Mouse (Mus musculus) monocyte, adult 5-6 weeks (primary cell): ENCODE results near the gene Phlpp2. TPM values are rescaled to one million over a fixed set of nuclear protein-coding genes. Genes with fewer than 3 reads are reported as not detected.

Source experiments
- ATAC-seq: fragments of 153-309, 156-312 bp; replicated peaks from 2 replicates; pipeline ENCODE4 v1.8.0; 2017; ENCODE audit warnings: mild to moderate bottlenecking; ENCODE audit not compliant: low TSS enrichment, insufficient number of reproducible peaks, severe bottlenecking, poor library complexity, low FRiP score
- total RNA-seq: library from RNA; stranded (forward); fragments of 200-1000, 200-491, 200-594 nt; gene quantifications from 3 replicates; pipeline ENCODE4 v1.2.3, GENCODE M21; 2017

Gene Phlpp2
- total RNA-seq, 1 experiment from 2014 or later = 9.1 TPM

DNA sequence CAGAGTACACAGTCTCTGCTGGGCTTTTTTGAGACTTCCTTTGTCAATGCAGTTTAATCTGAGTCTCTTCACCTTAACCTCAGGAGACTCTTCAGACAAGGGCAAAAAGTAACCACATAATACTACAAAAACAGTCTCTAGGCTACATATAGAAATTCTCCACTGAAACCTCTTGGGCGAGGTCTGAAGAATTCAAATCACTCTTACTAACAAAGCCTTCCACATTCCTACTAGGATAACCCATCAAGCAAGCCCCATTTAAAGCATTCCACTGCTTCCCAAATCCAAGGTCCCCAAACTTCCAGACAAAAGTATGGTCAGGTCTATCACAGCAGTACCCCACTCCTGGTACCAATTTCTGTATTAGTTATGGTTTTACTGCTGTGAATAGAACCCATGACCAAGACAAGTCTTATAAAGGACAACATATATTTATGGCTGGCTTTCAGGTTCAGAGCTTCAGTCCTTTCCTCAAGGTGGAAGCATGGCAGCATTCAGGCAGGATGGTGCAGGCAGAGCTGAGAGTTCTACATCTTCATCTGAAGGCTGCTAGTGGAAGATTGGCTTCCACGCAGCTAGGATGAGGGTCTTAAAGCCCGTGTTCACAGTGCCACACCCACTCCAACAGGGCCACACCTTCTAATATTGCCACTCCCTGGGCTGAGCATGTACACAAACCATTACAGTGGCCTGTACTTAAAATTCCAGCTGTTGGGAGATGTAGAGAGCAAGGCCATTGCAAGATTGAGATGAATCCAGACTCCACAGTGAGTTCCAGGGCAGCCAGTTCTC lies 22.6 kb downstream of the Phlpp2 start:
- no peak for ATAC-seq

GRCm38 (mm10) chr8:109894636-109895035 lies 26.3 kb downstream of the Phlpp2 start:
- no peak for ATAC-seq

GRCm38 (mm10) chr8:109895355-109895754 lies 27.0 kb downstream of the Phlpp2 start:
- no peak for ATAC-seq

- no peak for ATAC-seq
Observed at GRCm38 (mm10) chr8:109902379-109902778, 34.0 kb downstream of the Phlpp2 start.

DNA sequence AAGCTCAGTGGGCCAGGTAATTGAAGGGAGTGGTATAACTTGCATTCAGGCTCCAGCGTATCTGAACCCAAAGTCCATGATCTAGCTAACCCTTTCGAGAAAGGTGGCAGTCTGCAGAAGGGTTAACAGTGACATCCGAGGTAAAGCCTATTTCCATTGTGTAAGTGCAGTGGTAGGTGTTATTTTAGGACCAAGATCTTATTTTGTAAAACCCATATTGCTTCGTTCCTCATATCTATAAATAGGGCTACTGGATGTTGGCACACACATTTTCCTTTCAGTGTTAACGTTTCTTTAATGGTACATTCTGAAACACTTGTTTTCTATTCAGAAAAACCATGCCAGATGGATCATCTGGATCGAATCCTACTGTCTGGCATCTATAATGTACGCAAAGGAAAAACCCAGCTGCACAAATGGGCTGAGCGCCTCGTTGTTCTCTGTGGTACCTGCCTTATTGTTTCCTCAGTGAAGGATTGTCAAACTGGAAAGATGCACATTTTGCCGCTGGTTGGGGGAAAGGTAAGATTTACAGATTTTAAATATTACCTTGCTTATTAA lies 35.6 kb downstream of the Phlpp2 start:
- peak; percentile 53; the same call in 1 of the 2 replicates for ATAC-seq

DNA sequence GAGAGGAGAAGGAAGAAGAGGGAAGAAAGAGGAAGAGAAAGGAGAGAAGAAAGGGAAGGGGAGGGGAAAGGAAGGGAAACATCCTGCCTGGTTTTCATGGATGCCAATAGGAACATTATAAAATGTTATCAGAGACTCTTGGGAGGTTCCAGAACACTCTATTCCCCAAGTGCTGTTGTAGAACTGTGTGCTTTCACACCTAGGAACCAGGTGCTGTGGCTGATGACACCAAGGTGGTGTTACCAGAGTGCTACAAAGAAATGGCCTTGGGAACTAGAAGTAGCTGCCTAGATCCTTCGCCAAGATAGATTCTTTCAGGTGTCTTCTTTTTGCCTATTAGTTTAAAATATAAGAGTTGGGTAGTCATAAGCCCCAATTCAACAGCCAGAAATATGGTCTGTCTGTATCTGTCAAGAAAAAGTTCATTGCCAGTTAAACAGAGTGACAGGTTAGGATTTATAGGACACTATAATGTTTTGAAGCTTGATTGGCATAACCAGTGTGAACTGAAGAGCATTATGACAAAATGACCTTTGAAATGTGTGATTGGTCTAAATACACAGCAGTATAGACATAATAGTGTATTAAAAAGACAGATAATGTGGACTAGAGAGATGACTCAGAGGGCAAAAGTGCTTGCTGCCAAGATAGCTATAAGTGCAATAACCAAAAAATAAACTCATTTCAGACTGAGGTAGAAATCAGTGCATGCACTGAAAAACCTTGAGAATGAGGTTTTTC lies 36.8 kb downstream of the Phlpp2 start:
- no peak for ATAC-seq

DNA sequence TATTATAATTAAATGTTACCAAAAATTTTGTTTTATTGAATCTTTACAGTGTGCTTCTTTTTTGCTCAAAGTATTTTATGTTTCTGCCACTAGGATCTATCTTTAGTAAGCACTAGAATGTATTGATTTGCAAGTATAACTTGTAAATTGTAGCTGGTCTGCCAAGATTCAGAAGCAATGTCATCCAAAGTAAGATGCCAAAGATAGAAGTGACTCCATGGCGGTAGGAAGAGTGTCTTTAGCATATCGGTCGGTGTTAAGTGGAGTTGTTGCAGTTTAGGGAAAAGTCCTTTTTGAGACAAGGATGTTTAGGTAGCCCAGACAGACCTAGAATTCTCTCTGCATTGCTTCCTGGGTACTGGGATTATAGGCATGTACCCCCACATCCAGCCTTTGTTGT lies 38.6 kb downstream of the Phlpp2 start:
- no peak for ATAC-seq

- ATAC-seq = no peak
Observed at GRCm38 (mm10) chr8:109907376-109907775, 39.0 kb downstream of the Phlpp2 start.

DNA sequence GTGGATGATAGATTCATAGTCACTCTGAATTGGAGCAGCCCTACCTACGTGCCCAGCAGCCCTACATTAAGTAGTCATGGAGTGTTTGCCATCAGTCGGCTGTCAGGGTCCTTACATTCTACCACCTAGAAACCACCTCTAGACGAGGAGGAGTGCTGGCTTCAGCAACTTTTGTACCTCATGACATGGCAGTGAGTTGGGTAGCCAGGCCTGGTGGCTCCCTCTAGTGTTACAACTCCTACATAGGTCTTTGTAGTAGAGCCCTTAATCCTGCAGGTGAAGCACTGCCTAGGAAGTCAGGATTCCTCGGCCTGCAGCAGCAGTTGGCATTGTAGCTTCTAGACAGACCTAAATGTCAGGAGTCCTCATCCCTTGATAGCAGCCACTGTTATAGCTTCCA lies 48.9 kb downstream of the Phlpp2 start:
- ATAC-seq = peak; percentile 78

DNA sequence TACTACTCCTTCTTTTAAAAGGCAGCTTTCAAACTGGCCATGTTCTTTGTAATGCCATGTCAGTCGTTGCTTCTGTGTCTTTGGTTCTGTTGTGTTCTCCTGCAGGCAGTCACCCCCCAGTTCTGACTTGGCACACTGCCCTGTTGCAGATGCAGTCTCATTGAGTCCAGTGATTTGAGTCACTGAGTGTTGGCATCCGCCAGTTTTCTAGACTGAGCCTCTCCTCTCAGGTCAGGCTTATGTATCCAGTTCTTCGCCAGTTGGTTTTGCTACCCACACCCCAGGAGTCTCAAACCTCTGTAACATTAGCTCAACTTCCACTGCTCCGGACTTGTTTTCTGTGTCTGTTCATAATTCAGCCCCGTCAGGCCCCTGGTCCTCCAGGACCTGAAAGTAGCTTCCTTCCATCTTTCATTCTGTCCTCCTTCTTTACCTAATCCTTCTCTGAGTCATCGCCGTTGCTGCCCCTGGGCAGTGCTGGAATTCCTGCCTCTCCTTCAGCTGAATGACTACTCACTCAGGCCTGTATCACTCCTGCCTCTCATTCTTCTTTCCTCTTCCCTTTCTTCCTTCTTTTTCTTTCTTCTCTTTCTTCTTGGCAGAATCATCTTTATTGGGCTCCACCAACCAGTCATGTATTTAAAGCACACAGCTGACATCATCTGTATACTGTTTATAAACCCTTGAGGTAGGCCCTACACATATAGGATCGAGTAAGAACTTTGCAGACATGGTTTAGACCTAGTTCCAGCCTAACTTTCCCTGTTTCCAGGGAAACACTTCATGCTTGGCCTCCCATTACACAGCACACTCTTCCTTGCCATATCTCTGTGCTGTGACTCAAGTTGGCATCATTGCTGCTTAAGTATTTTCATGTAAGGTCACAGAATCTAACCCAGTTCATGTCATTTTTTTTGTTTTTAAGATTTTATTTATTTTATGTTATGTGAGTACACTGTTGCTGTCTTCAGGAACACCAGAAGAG lies 52.4 kb downstream of the Phlpp2 start:
- ATAC-seq = no peak

DNA sequence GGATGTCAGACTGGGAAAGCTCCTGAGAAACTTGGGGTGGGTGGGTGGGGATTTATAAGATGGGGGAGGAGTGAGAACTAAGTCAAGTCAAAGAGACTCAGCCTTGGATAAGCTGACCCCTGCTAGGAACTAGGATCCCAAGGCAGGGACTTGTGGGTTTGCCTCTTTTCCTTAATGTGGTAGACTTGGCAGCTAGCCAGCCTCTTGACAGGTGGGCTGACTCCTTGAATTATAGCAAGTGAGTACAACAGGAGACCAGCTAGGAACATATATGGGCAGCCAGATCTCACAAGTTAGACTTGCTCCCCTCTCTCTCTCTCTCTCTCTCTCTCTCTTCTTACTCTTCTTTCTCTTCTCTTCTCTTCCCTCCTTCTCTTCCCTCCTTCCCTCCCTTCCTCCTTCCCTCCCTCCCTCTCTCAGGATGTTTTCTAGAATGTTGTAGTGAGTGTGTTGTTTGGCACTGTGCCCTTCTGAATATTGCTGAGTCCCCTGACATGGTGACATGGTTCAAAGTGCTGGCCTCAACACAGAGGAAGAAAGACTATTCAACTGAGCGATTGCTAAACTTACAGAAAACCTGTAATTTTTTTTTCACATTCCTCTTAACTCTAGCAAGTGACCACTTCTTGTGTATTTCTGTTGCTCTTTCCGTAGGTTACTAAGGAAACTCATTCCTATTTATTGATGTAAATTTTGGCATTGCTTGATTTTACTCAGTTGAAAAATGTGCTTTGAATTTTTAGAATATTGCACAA lies 73.4 kb downstream of the Phlpp2 start:
- ATAC-seq = no peak

- ATAC-seq = no peak
Observed at GRCm38 (mm10) chr8:109945153-109945632, 76.9 kb downstream of the Phlpp2 start.

GRCm38 (mm10) chr8:109945694-109946093 lies 77.4 kb downstream of the Phlpp2 start:
- no peak for ATAC-seq

DNA sequence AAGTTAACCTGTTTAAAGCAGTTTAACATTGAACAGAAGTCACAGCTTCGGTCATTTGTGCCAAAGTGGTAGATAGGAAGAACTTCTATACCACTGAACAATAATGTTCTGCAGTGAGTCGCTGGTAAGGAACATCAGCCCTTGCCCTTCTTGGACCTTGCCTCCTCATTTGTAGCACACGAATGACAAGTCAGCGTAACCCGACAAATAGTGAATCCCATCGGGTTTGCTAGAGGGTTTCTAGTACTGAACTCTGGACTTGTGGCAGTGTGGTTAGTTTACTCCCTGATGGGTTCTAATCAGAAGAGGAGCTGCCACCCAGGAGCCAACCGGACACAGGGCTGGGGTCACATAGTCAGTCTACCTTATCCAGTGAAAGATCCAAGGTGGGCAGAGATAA lies 77.9 kb downstream of the Phlpp2 start:
- no peak for ATAC-seq

DNA sequence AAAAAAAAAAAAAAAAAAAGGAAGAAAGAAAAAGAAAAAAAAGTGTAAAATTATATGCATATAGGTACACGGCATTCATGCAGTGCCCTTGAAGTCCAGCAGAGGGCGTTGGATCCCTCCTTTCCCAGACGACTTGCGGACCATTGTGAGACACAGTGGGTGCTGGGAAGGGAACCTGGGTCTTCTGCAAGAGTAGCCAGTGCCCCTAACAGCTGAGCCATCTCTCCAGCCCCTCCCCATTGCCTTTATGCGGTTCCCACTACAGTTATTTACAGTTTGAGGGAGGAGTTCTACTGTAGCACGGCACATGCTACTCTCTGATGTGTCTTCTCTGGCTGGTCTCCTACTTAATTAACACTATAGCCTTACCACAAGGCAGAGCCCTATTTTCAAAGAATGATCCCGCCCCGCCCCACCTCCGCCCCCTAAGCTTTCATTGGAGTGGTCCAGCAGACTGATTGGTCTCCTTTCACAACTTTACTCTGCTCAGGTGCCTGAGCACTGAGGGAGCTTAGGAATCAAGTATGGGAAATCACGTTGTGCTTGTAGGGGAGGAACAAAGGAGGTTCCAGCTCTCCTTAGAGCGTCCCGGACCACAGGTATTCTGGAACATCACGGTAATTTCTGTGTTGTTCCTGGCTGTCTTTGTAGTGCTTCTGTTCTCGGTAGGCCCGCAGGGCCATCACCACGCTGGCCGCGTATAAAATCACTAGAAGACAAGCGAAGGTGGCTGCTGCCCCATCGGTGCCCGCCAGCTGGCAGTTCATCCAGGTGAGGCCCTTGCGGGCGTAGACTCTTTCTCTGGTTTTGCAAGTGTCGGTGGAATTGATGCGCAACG lies 79.3 kb downstream of the Phlpp2 start:
- ATAC-seq = no peak

DNA sequence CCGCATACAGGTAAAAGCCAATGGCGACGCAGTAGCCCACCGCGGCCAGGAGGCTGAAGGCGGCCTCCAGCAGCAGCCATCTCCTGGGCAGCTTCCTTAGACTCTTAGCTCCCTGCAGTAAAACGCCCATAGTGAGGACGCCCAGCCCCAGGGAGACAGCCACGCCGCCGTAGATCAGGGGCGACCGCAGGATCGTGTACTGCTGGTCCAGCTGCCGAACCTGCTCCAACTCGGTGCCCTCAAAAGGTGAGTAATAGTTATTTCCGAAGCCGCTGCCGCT lies 79.9 kb downstream of the Phlpp2 start:
- ATAC-seq = no peak

- no peak for ATAC-seq
Observed at GRCm38 (mm10) chr8:109952171-109952570, 83.8 kb downstream of the Phlpp2 start.
